Comparison of ENCODE assay signal across 13 mouse cellular contexts in the genomic region with DNA sequence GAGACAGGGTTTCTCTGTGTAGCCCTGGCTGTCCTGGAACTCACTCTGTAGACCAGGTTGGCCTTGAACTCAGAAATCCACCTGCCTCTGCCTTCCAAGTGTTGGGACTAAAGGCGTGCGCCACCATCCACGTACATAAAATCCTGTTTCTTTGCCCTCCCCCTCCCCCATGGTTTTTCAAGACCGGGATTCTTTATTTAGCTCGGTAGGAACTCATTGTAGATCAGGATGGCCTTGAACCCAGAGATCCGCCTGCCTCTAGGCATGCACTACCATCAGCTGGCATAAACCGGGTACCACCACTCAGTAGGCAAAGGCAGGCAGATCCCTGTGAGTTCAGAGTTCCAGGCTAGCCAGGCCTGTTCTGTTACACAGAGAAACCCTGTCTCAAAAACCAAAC. TPM values are rescaled to one million over a fixed set of nuclear protein-coding genes. Genes with fewer than 3 reads are reported as not detected.
DNase-seq lines count a peak whose midpoint lies in the region; ATAC-seq and TF ChIP-seq lines count a peak whose summit lies in the region.
"Had no signal": no experiment of that assay in that cellular context is flagged by ENCODE, and none has a peak within 500 bp of the region (broad histone marks: within the 10 kb centered on the region; RNA-seq: fewer than 3 reads in every experiment).

No protein-coding gene starts in this region.

- peak overlapping the region; percentile 84 for H3K27ac ChIP-seq in heart, embryonic 11.5 days (ENCODE audit: low read depth, low read length)
- H3K27ac ChIP-seq in lung, embryonic 15.5 days = peak overlapping the region; percentile 96
- H3K27ac ChIP-seq in brown adipose tissue, adult 24 weeks (replicated peaks; ENCODE audit: low read depth, low read length) = peak overlapping the region; percentile 99
- no peak overlapping the region for H3K27ac ChIP-seq in hindbrain, embryonic 12.5 days

- intact Hi-C loops in heart, postnatal 25 days (cut with DNase I) = no loop called here

- ATAC-seq in heart, embryonic 11.5 days (replicated peaks; ENCODE audit: insufficient number of reproducible peaks, low FRiP score, low TSS enrichment) = no peak
- ATAC-seq in lung, embryonic 15.5 days (ENCODE audit: borderline replicate concordance, extremely low read depth, low FRiP score, low TSS enrichment) = no peak
- no peak for ATAC-seq in hindbrain, embryonic 12.5 days (ENCODE audit: low FRiP score)
- ATAC-seq: hindbrain, embryonic 16.5 days had no signal

- no peak overlapping the region for H3K4me3 ChIP-seq in heart, embryonic 11.5 days (ENCODE audit: low read depth, low read length)
- H3K4me3 ChIP-seq in lung, embryonic 15.5 days = no peak overlapping the region
- no peak overlapping the region for H3K4me3 ChIP-seq in lung, adult 2 months (replicated peaks; ENCODE audit: extremely low read depth, low read depth, low read length)
- H3K4me3 ChIP-seq in brown adipose tissue, adult 24 weeks (ENCODE audit: insufficient read depth, low read depth, low read length) = no peak overlapping the region
- no peak overlapping the region for H3K4me3 ChIP-seq in hindbrain, embryonic 12.5 days

- no peak overlapping the region for H3K4me2 ChIP-seq in heart, embryonic 11.5 days
- H3K4me2 ChIP-seq in lung, embryonic 15.5 days = peak overlapping the region; percentile 55; the same call in 1 of the 2 replicates
- H3K4me2 ChIP-seq in hindbrain, embryonic 12.5 days (replicated peaks) = no peak overlapping the region

- TF ChIP-seq POLR2A in lung, adult 2 months (IDR thresholded peaks at IDR 0.05; ENCODE audit: borderline replicate concordance, extremely low read depth, low read depth, low read length) = no peak

- TF ChIP-seq CTCF in lung, adult 2 months (IDR thresholded peaks at IDR 0.05; ENCODE audit: insufficient read depth, low read length) = no peak

- no peak overlapping the region for H3K9ac ChIP-seq in heart, embryonic 11.5 days (ENCODE audit: low read depth, low read length)
- H3K9ac ChIP-seq in lung, embryonic 15.5 days = no peak overlapping the region
- H3K9ac ChIP-seq in hindbrain, embryonic 12.5 days = no peak overlapping the region

- DNase-seq in heart, postnatal 25 days (ENCODE audit: low spot score) = no peak
- no peak for DNase-seq in lung, adult 2 months
- peak; percentile 46 for DNase-seq in naive thymus-derived CD4-positive, alpha-beta T cell, adult 2 months (ENCODE audit: low read depth)
- no peak for DNase-seq in urinary bladder, adult 18-20 months (ENCODE audit: low spot score in 2 of 2)
- DNase-seq: embryo, embryonic 11 days had no signal

- H3K4me1 ChIP-seq in heart, embryonic 11.5 days (ENCODE audit: control insufficient read depth, insufficient read depth, low read length) = peaks cover 28% of the 10 kb centered on the region
- peaks cover 49% of the 10 kb centered on the region for H3K4me1 ChIP-seq in lung, embryonic 15.5 days
- peaks cover 49% of the 10 kb centered on the region for H3K4me1 ChIP-seq in lung, adult 2 months (ENCODE audit: control insufficient read depth, insufficient read depth, low read length)
- H3K4me1 ChIP-seq in brown adipose tissue, adult 24 weeks (ENCODE audit: control insufficient read depth, insufficient read depth, insufficient read length, low read length) = peaks cover 43% of the 10 kb centered on the region
- H3K4me1 ChIP-seq in hindbrain, embryonic 12.5 days = peaks cover 21% of the 10 kb centered on the region

- H3K36me3 ChIP-seq in heart, embryonic 11.5 days (ENCODE audit: control insufficient read depth, insufficient read depth, low read length) = no peaks in the 10 kb centered on the region
- no peaks in the 10 kb centered on the region for H3K36me3 ChIP-seq in lung, embryonic 15.5 days
- H3K36me3 ChIP-seq in hindbrain, embryonic 12.5 days = no peaks in the 10 kb centered on the region

- no peaks in the 10 kb centered on the region for H3K9me3 ChIP-seq in heart, embryonic 11.5 days (replicated peaks; ENCODE audit: control insufficient read depth, low read length)
- no peaks in the 10 kb centered on the region for H3K9me3 ChIP-seq in lung, embryonic 15.5 days
- H3K9me3 ChIP-seq in hindbrain, embryonic 12.5 days (replicated peaks) = no peaks in the 10 kb centered on the region

- no peaks in the 10 kb centered on the region for H3K27me3 ChIP-seq in heart, embryonic 11.5 days (ENCODE audit: control insufficient read depth, insufficient read depth, low read length)
- no peaks in the 10 kb centered on the region for H3K27me3 ChIP-seq in lung, embryonic 15.5 days
- no peaks in the 10 kb centered on the region for H3K27me3 ChIP-seq in hindbrain, embryonic 12.5 days

- 77% methylated on average over 7 of the region's 7 CpGs for WGBS in heart, embryonic 11.5 days (ENCODE audit: insufficient replicate concordance)
- 88% methylated on average over 7 of the region's 7 CpGs for WGBS in lung, embryonic 15.5 days
- WGBS in lung, adult 2 months = 40% methylated on average over 7 of the region's 7 CpGs
- WGBS in hindbrain, embryonic 12.5 days = 90% methylated on average over 7 of the region's 7 CpGs

RNA-seq across cellular contexts. Expression of gene Pxn, which starts 10.4 kb away (rescaled TPM):
- 11.7 and 14.4 TPM in 2 replicates for polyA plus RNA-seq in heart, embryonic 11.5 days (2014; fragmentation: Nextera tagmentation; extraction: Ambion mirVana)
- 10 to 100 TPM; 34.4 to 39.5 TPM for total RNA-seq in heart, postnatal 25 days (2021)
- 57.1 and 58.6 TPM in 2 replicates for polyA plus RNA-seq in lung, embryonic 15.5 days (2015; fragmentation: Nextera tagmentation; extraction: Ambion mirVana)
- 214 and 226 TPM in 2 replicates for polyA plus RNA-seq in lung, adult 2 months (2012; rRNA removed)
- polyA plus RNA-seq in brown adipose tissue, adult 24 weeks (2012; ENCODE audit: insufficient read depth, insufficient read length, missing spikeins) = 10.6 and 12.2 TPM in 2 replicates
- polyA plus RNA-seq in hindbrain, embryonic 12.5 days (2016; fragmentation: Nextera tagmentation; extraction: Ambion mirVana) = 34.0 and 39.2 TPM in 2 replicates

RNA-seq across cellular contexts. Expression of gene Sirt4, which starts 32.4 kb away (rescaled TPM):
- polyA plus RNA-seq in heart, embryonic 11.5 days (2014; fragmentation: Nextera tagmentation; extraction: Ambion mirVana) = 15.8 and 19.2 TPM in 2 replicates
- total RNA-seq in heart, postnatal 25 days (2021) = 10 to 100 TPM; 16.8 to 18.5 TPM
- 27.2 and 30.4 TPM in 2 replicates for polyA plus RNA-seq in lung, embryonic 15.5 days (2015; fragmentation: Nextera tagmentation; extraction: Ambion mirVana)
- 36.5 and 38.3 TPM in 2 replicates for polyA plus RNA-seq in lung, adult 2 months (2012; rRNA removed)
- polyA plus RNA-seq in brown adipose tissue, adult 24 weeks (2012; ENCODE audit: insufficient read depth, insufficient read length, missing spikeins) = 11.4 and 18.4 TPM in 2 replicates
- polyA plus RNA-seq in hindbrain, embryonic 12.5 days (2016; fragmentation: Nextera tagmentation; extraction: Ambion mirVana) = 23.1 and 24.7 TPM in 2 replicates

RNA-seq across cellular contexts. Expression of gene Rplp0, which starts 42.4 kb away (rescaled TPM):
- 1,182 and 1,275 TPM in 2 replicates for polyA plus RNA-seq in heart, embryonic 11.5 days (2014; fragmentation: Nextera tagmentation; extraction: Ambion mirVana)
- total RNA-seq in heart, postnatal 25 days (2021) = 100 to 1,000 TPM; 651 to 667 TPM
- 1,589 and 1,600 TPM in 2 replicates for polyA plus RNA-seq in lung, embryonic 15.5 days (2015; fragmentation: Nextera tagmentation; extraction: Ambion mirVana)
- polyA plus RNA-seq in lung, adult 2 months (2012; rRNA removed) = 1,185 and 1,411 TPM in 2 replicates
- 575 and 685 TPM in 2 replicates for polyA plus RNA-seq in brown adipose tissue, adult 24 weeks (2012; ENCODE audit: insufficient read depth, insufficient read length, missing spikeins)
- 819 and 900 TPM in 2 replicates for polyA plus RNA-seq in hindbrain, embryonic 12.5 days (2016; fragmentation: Nextera tagmentation; extraction: Ambion mirVana)

RNA-seq across cellular contexts. Expression of gene Gcn1l1, which starts 48.1 kb away (rescaled TPM):
- 29.7 and 33.5 TPM in 2 replicates for polyA plus RNA-seq in heart, embryonic 11.5 days (2014; fragmentation: Nextera tagmentation; extraction: Ambion mirVana)
- 10 to 100 TPM; 38.4 to 42.8 TPM for total RNA-seq in heart, postnatal 25 days (2021)
- polyA plus RNA-seq in lung, embryonic 15.5 days (2015; fragmentation: Nextera tagmentation; extraction: Ambion mirVana) = 35.6 and 40.0 TPM in 2 replicates
- polyA plus RNA-seq in lung, adult 2 months (2012; rRNA removed) = 36.8 and 52.8 TPM in 2 replicates
- polyA plus RNA-seq in brown adipose tissue, adult 24 weeks (2012; ENCODE audit: insufficient read depth, insufficient read length, missing spikeins) = 9.9 and 15.0 TPM in 2 replicates
- 57.6 and 62.5 TPM in 2 replicates for polyA plus RNA-seq in hindbrain, embryonic 12.5 days (2016; fragmentation: Nextera tagmentation; extraction: Ambion mirVana)

RNA-seq across cellular contexts. Expression of gene Pla2g1b, which starts 50.8 kb away (rescaled TPM):
- polyA plus RNA-seq in heart, embryonic 11.5 days (2014; fragmentation: Nextera tagmentation; extraction: Ambion mirVana) = 1.0 and 1.2 TPM in 2 replicates
- not detected for total RNA-seq in heart, postnatal 25 days (2021)
- 4.7 and 7.0 TPM in 2 replicates for polyA plus RNA-seq in lung, embryonic 15.5 days (2015; fragmentation: Nextera tagmentation; extraction: Ambion mirVana)
- polyA plus RNA-seq in lung, adult 2 months (2012; rRNA removed) = 38.0 and 46.8 TPM in 2 replicates
- polyA plus RNA-seq in brown adipose tissue, adult 24 weeks (2012; ENCODE audit: insufficient read depth, insufficient read length, missing spikeins) = not detected in 2 replicates
- not detected in 2 replicates for polyA plus RNA-seq in hindbrain, embryonic 12.5 days (2016; fragmentation: Nextera tagmentation; extraction: Ambion mirVana)
- total RNA-seq: left cerebral cortex, adult 18-20 months had no signal
- polyA plus RNA-seq: activated CD4-positive, CD25-positive, alpha-beta regulatory T cell, adult 4 months; C2C12; hindbrain, embryonic 16.5 days had no signal
